ENCODE assay signal across 8 mouse cellular contexts in the genomic region with DNA sequence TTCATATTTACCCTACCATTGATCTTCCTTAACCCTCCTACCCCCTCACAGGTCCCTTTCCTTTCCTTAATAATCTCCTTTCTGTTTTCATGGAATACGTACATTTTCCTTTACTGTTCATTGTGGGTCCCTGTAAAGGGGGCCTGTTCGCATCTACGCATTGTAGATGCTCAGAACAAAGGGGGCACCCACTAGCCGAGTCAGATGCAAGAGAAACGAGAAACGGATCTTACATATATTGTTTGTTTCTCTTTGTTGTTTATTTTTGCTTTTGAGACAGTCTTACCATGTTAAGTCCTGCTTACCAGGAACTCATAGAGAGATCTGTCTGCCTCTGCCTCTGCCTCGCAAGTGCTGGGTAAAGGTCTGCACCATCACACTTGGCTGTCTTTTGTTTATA. TPM values are rescaled to one million over a fixed set of nuclear protein-coding genes. Genes with fewer than 3 reads are reported as not detected.
DNase-seq lines count a peak whose midpoint lies in the region; ATAC-seq and TF ChIP-seq lines count a peak whose summit lies in the region.

No protein-coding gene starts in this region.

- no peak for ATAC-seq in liver, postnatal 0 days

- peaks cover 0 to 29% of the 10 kb centered on the region in 2 experiments; a peak in 2 of 4 replicates for H3K4me1 ChIP-seq in CH12.LX (ENCODE audit: control insufficient read depth in 1 of 2, insufficient read depth in 2 of 2)
- peaks cover 20% of the 10 kb centered on the region for H3K4me1 ChIP-seq in hindbrain, embryonic 10.5 days (replicated peaks)
- peaks cover 6% of the 10 kb centered on the region; the same call in 1 of the 2 replicates for H3K4me1 ChIP-seq in liver, postnatal 0 days (ENCODE audit: insufficient read depth)

- peak overlapping the region; percentile 94 for H3K4me2 ChIP-seq in CH12.LX (ENCODE audit: insufficient read depth, low read depth, poor library complexity, severe bottlenecking)
- peak overlapping the region; percentile 88 for H3K4me2 ChIP-seq in liver, postnatal 0 days (ENCODE audit: low read depth, low read length)

- TF ChIP-seq EP300 in CH12.LX (IDR thresholded peaks at IDR 0.05; ENCODE audit: low read length), result no peak
- TF ChIP-seq EP300 in liver, postnatal 0 days (IDR thresholded peaks at IDR 0.05; ENCODE audit: low read depth), result no peak

- 37% methylated on average over 7 of the region's 7 CpGs for WGBS in hindbrain, embryonic 10.5 days
- WGBS in liver, postnatal 0 days (ENCODE audit: insufficient replicate concordance), result 31% methylated on average over 7 of the region's 7 CpGs

- H3K36me3 ChIP-seq in CH12.LX (replicated peaks in 1 of 2; ENCODE audit: control insufficient read depth in 1 of 2, insufficient read depth in 1 of 2, low read length in 1 of 2), result peaks cover 6 to 28% of the 10 kb centered on the region in 2 experiments
- H3K36me3 ChIP-seq in hindbrain, embryonic 10.5 days, result peaks cover 28% of the 10 kb centered on the region
- H3K36me3 ChIP-seq in liver, postnatal 0 days (replicated peaks; ENCODE audit: insufficient read depth, low read length), result peaks cover 5% of the 10 kb centered on the region; the same call in 1 of the 2 replicates

- in situ Hi-C loops in CH12.LX (cut with MboI; ENCODE audit: low pct_ligation_motif_present, low pct_unique_long_range_greater_than_20kb, low sequenced_read_pairs), result loop anchor here (25.0 kb wide), 1 partner anchor 461 kb away; no protein-coding TSS in a partner anchor

- no peak for TF ChIP-seq POLR2A in CH12.LX (IDR thresholded peaks at IDR 0.05; ENCODE audit: low read depth, low read length)

- intact Hi-C loops in gastrocnemius, adult 2 months (cut with DNase I), result loop anchor here (5.0 to 10.0 kb wide), 2 partner anchors 128 to 596 kb away; a partner anchor contains a TSS

- no peaks in the 10 kb centered on the region for H3K27me3 ChIP-seq in CH12.LX (replicated peaks)
- no peaks in the 10 kb centered on the region for H3K27me3 ChIP-seq in hindbrain, embryonic 10.5 days (ENCODE audit: insufficient read depth, poor library complexity, severe bottlenecking)
- no peaks in the 10 kb centered on the region for H3K27me3 ChIP-seq in liver, postnatal 0 days (ENCODE audit: insufficient read depth, low read length)

- TF ChIP-seq CTCF in gastrocnemius, adult 2 months (IDR thresholded peaks at IDR 0.05), result no peak
- no peak for TF ChIP-seq CTCF in CH12.LX (conservative IDR thresholded peaks at IDR 0.05 in 1 of 2, IDR thresholded peaks at IDR 0.05 in 1 of 2; ENCODE audit: low read depth in 2 of 2, low read length in 2 of 2)
- TF ChIP-seq CTCF in liver, postnatal 0 days (IDR thresholded peaks at IDR 0.05; ENCODE audit: low read depth), result no peak

- dilution Hi-C loops in CH12.LX (cut with MboI; ENCODE audit: extremely low pct_ligation_motif_present, extremely low pct_unique_long_range_greater_than_20kb, low sequenced_read_pairs), result no loop called here

- no peak for DNase-seq in gastrocnemius, adult 2 months
- no peak for DNase-seq in gastrocnemius, adult 18-20 months (ENCODE audit: low spot score)
- no peak for DNase-seq in CH12.LX (ENCODE audit: extremely low read depth)
- no peak for DNase-seq in hindbrain, embryonic 10.5 days (ENCODE audit: low spot score)
- no peak for DNase-seq in liver, postnatal 0 days
- no peak for DNase-seq in ovary, postnatal 36 days (ENCODE audit: low spot score)
- no peak for DNase-seq in layer of hippocampus, postnatal 25 days (ENCODE audit: extremely low spot score in 1 of 2, low spot score in 1 of 2)
- DNase-seq in layer of hippocampus, postnatal 10 days (ENCODE audit: low spot score in 2 of 2), result no peak

- no peak for TF ChIP-seq RAD21 in CH12.LX (IDR thresholded peaks at IDR 0.05; ENCODE audit: low read depth, low read length)

- H3K27ac ChIP-seq in gastrocnemius, adult 2 months, result peak overlapping the region; percentile 90; the same call in 1 of the 2 replicates
- H3K27ac ChIP-seq in CH12.LX (ENCODE audit: insufficient read depth, low read depth), result no peak overlapping the region
- H3K27ac ChIP-seq in hindbrain, embryonic 10.5 days, result peak overlapping the region; percentile 97
- peak overlapping the region; percentile 94; the same call in 1 of the 2 replicates for H3K27ac ChIP-seq in liver, postnatal 0 days (ENCODE audit: low read depth)

- peaks cover 47% of the 10 kb centered on the region for H3K79me2 ChIP-seq in CH12.LX (replicated peaks; ENCODE audit: control insufficient read depth, extremely low read depth, insufficient read depth, poor library complexity, severe bottlenecking)

- H3K4me3 ChIP-seq in gastrocnemius, adult 2 months, result peak overlapping the region; percentile 82
- peak overlapping the region; percentile 83 to 99 (median 96) for H3K4me3 ChIP-seq in CH12.LX (replicated peaks in 1 of 3; ENCODE audit: low read depth in 2 of 3, low read length in 2 of 3, poor library complexity in 1 of 3)
- peak overlapping the region; percentile 91 for H3K4me3 ChIP-seq in hindbrain, embryonic 10.5 days
- H3K4me3 ChIP-seq in liver, postnatal 0 days (ENCODE audit: low read depth, low read length), result peak overlapping the region; percentile 83

- no peaks in the 10 kb centered on the region for H3K9me3 ChIP-seq in CH12.LX (replicated peaks; ENCODE audit: low read length)
- H3K9me3 ChIP-seq in hindbrain, embryonic 10.5 days, result no peaks in the 10 kb centered on the region
- H3K9me3 ChIP-seq in liver, postnatal 0 days (ENCODE audit: low read length), result no peaks in the 10 kb centered on the region

- peak overlapping the region; percentile 65 for H3K9ac ChIP-seq in CH12.LX (ENCODE audit: insufficient read depth, low read depth)
- H3K9ac ChIP-seq in liver, postnatal 0 days (replicated peaks), result peak overlapping the region; percentile 91

TF ChIP-seq in CH12.LX, 34 proteins besides CTCF, POLR2A, EP300 and RAD21:
- no peak for TF ChIP-seq JUN (IDR thresholded peaks at IDR 0.05; ENCODE audit: insufficient read depth, low read depth, low read length)
- no peak for TF ChIP-seq RCOR1 (conservative IDR thresholded peaks at IDR 0.05; ENCODE audit: low read depth, low read length)
- no peak for TF ChIP-seq MYC (IDR thresholded peaks at IDR 0.05; ENCODE audit: low read depth, low read length)
- TF ChIP-seq TBP (conservative IDR thresholded peaks at IDR 0.05; ENCODE audit: low read depth, low read length), result no peak
- no peak for TF ChIP-seq POLR2AphosphoS2 (IDR thresholded peaks at IDR 0.05; ENCODE audit: low read depth, low read length)
- TF ChIP-seq UBTF (IDR thresholded peaks at IDR 0.05; ENCODE audit: low read depth, low read length), result no peak
- no peak for TF ChIP-seq ZKSCAN1 (IDR thresholded peaks at IDR 0.05; ENCODE audit: borderline replicate concordance, low read depth, low read length)
- no peak for TF ChIP-seq E2F4 (IDR thresholded peaks at IDR 0.05; ENCODE audit: insufficient replicate concordance, low read depth, low read length)
- no peak for TF ChIP-seq USF1 (IDR thresholded peaks at IDR 0.05; ENCODE audit: low read depth, low read length)
- no peak for TF ChIP-seq MAZ (IDR thresholded peaks at IDR 0.05; ENCODE audit: low read depth, low read length)
- TF ChIP-seq PAX5 (IDR thresholded peaks at IDR 0.05; ENCODE audit: low read length), result no peak
- TF ChIP-seq CHD1 (IDR thresholded peaks at IDR 0.05; ENCODE audit: low read depth, low read length), result no peak
- TF ChIP-seq GABPA (IDR thresholded peaks at IDR 0.05; ENCODE audit: insufficient replicate concordance, low read depth, low read length), result no peak

RNA-seq across cellular contexts. Expression of a gene that starts 1.4 kb away (rescaled TPM):
- 10 to 100 TPM; 31.9 to 33.8 TPM for total RNA-seq in gastrocnemius, adult 2 months (2021)
- 10 to 100 TPM; 30.1 to 31.3 TPM for total RNA-seq in gastrocnemius, adult 18-20 months (2021)
- 154 and 177 TPM in 2 replicates for total RNA-seq in CH12.LX (2012; rRNA removed)
- 128 and 161 TPM in 2 replicates for total RNA-seq in CH12.LX (2014; rRNA removed)
- 247 and 291 TPM in 2 replicates for polyA plus RNA-seq in CH12.LX (2012; ENCODE audit: insufficient read length, low read depth)
- polyA plus RNA-seq in hindbrain, embryonic 10.5 days (2016; fragmentation: Nextera tagmentation; extraction: Ambion mirVana), result 130 and 153 TPM in 2 replicates
- polyA plus RNA-seq in liver, postnatal 0 days (2015; fragmentation: Nextera tagmentation; extraction: Ambion mirVana), result 64.0 and 69.9 TPM in 2 replicates
- total RNA-seq in layer of hippocampus, postnatal 25 days (2021), result 10 to 100 TPM; 48.1 to 57.5 TPM
- 10 to 100 TPM; 53.8 to 57.0 TPM for total RNA-seq in layer of hippocampus, postnatal 10 days (2021)
